8 mouse cellular contexts compared by ENCODE assay signal in genomic region chr2:31141867-31142454, GRCm38 (mm10). TPM values are rescaled to one million over a fixed set of nuclear protein-coding genes. Genes with fewer than 3 reads are reported as not detected.
DNase-seq lines count a peak whose midpoint lies in the region; ATAC-seq and TF ChIP-seq lines count a peak whose summit lies in the region.

Gene Fnbp1 (minus strand): TSS chr2:31142008.

- peak within 1 kb of the TSS; percentile 83 for H3K4me3 ChIP-seq in heart, embryonic 12.5 days
- H3K4me3 ChIP-seq in kidney, postnatal 0 days (replicated peaks; ENCODE audit: low read depth, low read length) = peak within 1 kb of the TSS; percentile 69
- H3K4me3 ChIP-seq in liver, embryonic 12.5 days = peak within 1 kb of the TSS; percentile 81
- peak within 1 kb of the TSS; percentile 79 for H3K4me3 ChIP-seq in stomach, embryonic 14.5 days (ENCODE audit: low read depth, low read length)

- H3K27me3 ChIP-seq in heart, embryonic 12.5 days (replicated peaks) = no peaks in the 10 kb centered on the region
- H3K27me3 ChIP-seq in kidney, postnatal 0 days (ENCODE audit: insufficient read depth, low read length) = no peaks in the 10 kb centered on the region
- H3K27me3 ChIP-seq in liver, embryonic 12.5 days (replicated peaks) = 0 out of 2 replicates have a peak, but pooled peaks cover 4% of the 10 kb centered on the region
- no peaks in the 10 kb centered on the region for H3K27me3 ChIP-seq in stomach, embryonic 14.5 days (ENCODE audit: control insufficient read depth, insufficient read depth, low read length)

- TF ChIP-seq CTCF in kidney, postnatal 0 days (IDR thresholded peaks at IDR 0.05; ENCODE audit: low read depth) = peak; percentile 46

- DNase-seq in CD4-positive, CD25-positive, alpha-beta regulatory T cell, adult 2 months (ENCODE audit: low read depth, low spot score) = peak; percentile 94
- DNase-seq in brain, embryonic 18.5 days (ENCODE audit: low read depth, low spot score) = peak; percentile 69
- DNase-seq in kidney, postnatal 0 days (ENCODE audit: low spot score) = peak; percentile 92
- DNase-seq in naive thymus-derived CD4-positive, alpha-beta T cell, adult 2 months (ENCODE audit: low read depth) = peak; percentile 92

- H3K36me3 ChIP-seq in heart, embryonic 12.5 days = peaks cover 14% of the 10 kb centered on the region
- no peaks in the 10 kb centered on the region for H3K36me3 ChIP-seq in kidney, postnatal 0 days (ENCODE audit: insufficient read depth, low read length)
- no peaks in the 10 kb centered on the region; the same call in 1 of the 2 replicates for H3K36me3 ChIP-seq in liver, embryonic 12.5 days
- H3K36me3 ChIP-seq in stomach, embryonic 14.5 days (ENCODE audit: control insufficient read depth, insufficient read depth, low read length) = peaks cover 5% of the 10 kb centered on the region; the same call in 1 of the 2 replicates

- H3K4me2 ChIP-seq in heart, embryonic 12.5 days = peak within 1 kb of the TSS; percentile 94
- peak within 1 kb of the TSS; percentile 95 for H3K4me2 ChIP-seq in kidney, postnatal 0 days (ENCODE audit: low read length)
- peak within 1 kb of the TSS; percentile 99 for H3K4me2 ChIP-seq in liver, embryonic 12.5 days
- peak within 1 kb of the TSS; percentile 98 for H3K4me2 ChIP-seq in stomach, embryonic 14.5 days (replicated peaks; ENCODE audit: low read depth, low read length)

- H3K9ac ChIP-seq in heart, embryonic 12.5 days = peak within 1 kb of the TSS; percentile 94
- H3K9ac ChIP-seq in kidney, postnatal 0 days (ENCODE audit: low read depth, low read length) = peak within 1 kb of the TSS; percentile 86
- peak within 1 kb of the TSS; percentile 84 for H3K9ac ChIP-seq in liver, embryonic 12.5 days
- peak within 1 kb of the TSS; percentile 90 for H3K9ac ChIP-seq in stomach, embryonic 14.5 days (replicated peaks; ENCODE audit: low read depth, low read length)

- peak within 1 kb of the TSS; percentile 82 for H3K27ac ChIP-seq in heart, embryonic 12.5 days (ENCODE audit: poor library complexity, severe bottlenecking)
- H3K27ac ChIP-seq in kidney, postnatal 0 days = peak within 1 kb of the TSS; percentile 74
- peak within 1 kb of the TSS; percentile 73 for H3K27ac ChIP-seq in liver, embryonic 12.5 days
- peak within 1 kb of the TSS; percentile 71 for H3K27ac ChIP-seq in stomach, embryonic 14.5 days (ENCODE audit: low read length)

- no peaks in the 10 kb centered on the region for H3K9me3 ChIP-seq in heart, embryonic 12.5 days (replicated peaks)
- H3K9me3 ChIP-seq in kidney, postnatal 0 days (replicated peaks; ENCODE audit: low read length) = no peaks in the 10 kb centered on the region
- no peaks in the 10 kb centered on the region for H3K9me3 ChIP-seq in liver, embryonic 12.5 days (replicated peaks)
- no peaks in the 10 kb centered on the region for H3K9me3 ChIP-seq in stomach, embryonic 14.5 days (ENCODE audit: control insufficient read depth, low read depth, low read length)

- H3K4me1 ChIP-seq in heart, embryonic 12.5 days (replicated peaks) = peaks cover 51% of the 10 kb centered on the region
- peaks cover 6% of the 10 kb centered on the region for H3K4me1 ChIP-seq in kidney, postnatal 0 days (replicated peaks; ENCODE audit: insufficient read depth, low read length)
- peaks cover 67% of the 10 kb centered on the region for H3K4me1 ChIP-seq in liver, embryonic 12.5 days
- H3K4me1 ChIP-seq in stomach, embryonic 14.5 days (ENCODE audit: control insufficient read depth, insufficient read depth, low read length) = peaks cover 20% of the 10 kb centered on the region; the same call in 1 of the 2 replicates

- peak; percentile 81 for ATAC-seq in erythroid progenitor cell, adult 5-6 weeks (replicated peaks; ENCODE audit: low FRiP score, poor library complexity, severe bottlenecking)
- ATAC-seq in heart, embryonic 12.5 days (ENCODE audit: insufficient number of reproducible peaks, low FRiP score) = peak; percentile 87
- ATAC-seq in kidney, postnatal 0 days (replicated peaks; ENCODE audit: low FRiP score, low read depth) = peak; percentile 90
- ATAC-seq in liver, embryonic 12.5 days = peak; percentile 88
- ATAC-seq in stomach, embryonic 14.5 days (ENCODE audit: insufficient number of reproducible peaks, insufficient read depth, low FRiP score, low read depth) = peak; percentile 91

- under 1% methylated on average over 59 of the region's 59 CpGs for WGBS in heart, embryonic 12.5 days
- under 1% methylated on average over 58 of the region's 59 CpGs for WGBS in kidney, postnatal 0 days
- under 1% methylated on average over 56 of the region's 59 CpGs for WGBS in liver, embryonic 12.5 days (ENCODE audit: insufficient replicate concordance)
- WGBS in stomach, embryonic 14.5 days = under 1% methylated on average over 56 of the region's 59 CpGs

RNA-seq across cellular contexts. Expression of gene Fnbp1, which starts in this region (rescaled TPM):
- total RNA-seq in erythroid progenitor cell, adult 5-6 weeks (2015; ENCODE audit: low replicate concordance) = 3.8 and 19.1 TPM in 2 replicates
- total RNA-seq in erythroid progenitor cell, adult 5-6 weeks (2017; ENCODE audit: low replicate concordance) = 5.8 and 9.1 TPM in 2 replicates
- polyA plus RNA-seq in heart, embryonic 12.5 days (2016; fragmentation: Nextera tagmentation; extraction: Ambion mirVana) = 21.4 and 23.8 TPM in 2 replicates
- 12.3 and 14.0 TPM in 2 replicates for polyA plus RNA-seq in kidney, postnatal 0 days (2015; fragmentation: Nextera tagmentation; extraction: Ambion mirVana)
- 11.1 and 11.4 TPM in 2 replicates for polyA plus RNA-seq in liver, embryonic 12.5 days (2016; fragmentation: Nextera tagmentation; extraction: Ambion mirVana)
- 36.5 and 39.2 TPM in 2 replicates for polyA plus RNA-seq in stomach, embryonic 14.5 days (2014; fragmentation: Nextera tagmentation; extraction: Ambion mirVana)

Comparison
In these comparisons a context has a peak if more than half of its experiments do, and no peak if none do; other contexts are left out.
1. Peak in every context shown above with its lines: DNase-seq, ATAC-seq, H3K4me3 ChIP-seq and H3K27ac ChIP-seq.